Mouse (Mus musculus): ENCODE measurements around the gene Pogz.
A peak's percentile ranks its signal among the peaks of the same experiment; 100 is the strongest.

Gene Pogz

GRCm38 (mm10) chr3:94837183-94837890 lies at the start of gene Pogz:
Gene Pogz (plus strand): TSS chr3:94837567.
- DNase-seq, result peak; percentile 97

- no peak for DNase-seq
Observed at GRCm38 (mm10) chr3:94789071-94789470, 48.3 kb upstream of the Pogz start.

- peak in 1 of 2 experiments; percentile 40 for DNase-seq
Observed at GRCm38 (mm10) chr3:94789516-94789915, 47.9 kb upstream of the Pogz start.

GRCm38 (mm10) chr3:94792258-94792657 lies 45.1 kb upstream of the Pogz start:
- DNase-seq, result no peak

GRCm38 (mm10) chr3:94793672-94794071 lies 43.7 kb upstream of the Pogz start:
- no peak for DNase-seq

- DNase-seq, result no peak
Observed at GRCm38 (mm10) chr3:94794359-94794758, 43.0 kb upstream of the Pogz start.

- no peak for DNase-seq
Observed at GRCm38 (mm10) chr3:94795596-94796140, 41.7 kb upstream of the Pogz start.

GRCm38 (mm10) chr3:94796181-94796580 lies 41.2 kb upstream of the Pogz start:
- DNase-seq, result no peak

GRCm38 (mm10) chr3:94804146-94804545 lies 33.2 kb upstream of the Pogz start:
- no peak for DNase-seq

GRCm38 (mm10) chr3:94804976-94805375 lies 32.4 kb upstream of the Pogz start:
- DNase-seq, result no peak

GRCm38 (mm10) chr3:94808296-94808695 lies 29.1 kb upstream of the Pogz start:
- no peak for DNase-seq

- peak in 1 of 2 experiments; percentile 49 for DNase-seq
Observed at GRCm38 (mm10) chr3:94811628-94812027, 25.7 kb upstream of the Pogz start.

- no peak for DNase-seq
Observed at GRCm38 (mm10) chr3:94813651-94814050, 23.7 kb upstream of the Pogz start.

- no peak for DNase-seq
Observed at GRCm38 (mm10) chr3:94814063-94814462, 23.3 kb upstream of the Pogz start.

GRCm38 (mm10) chr3:94814663-94815062 lies 22.7 kb upstream of the Pogz start:
- DNase-seq, result no peak

GRCm38 (mm10) chr3:94815603-94816002 lies 21.8 kb upstream of the Pogz start:
- DNase-seq, result no peak

- DNase-seq, result no peak
Observed at GRCm38 (mm10) chr3:94817731-94818130, 19.6 kb upstream of the Pogz start.

- DNase-seq, result no peak
Observed at GRCm38 (mm10) chr3:94819452-94820425, 17.6 kb upstream of the Pogz start.

GRCm38 (mm10) chr3:94821008-94821638 lies 16.2 kb upstream of the Pogz start:
- DNase-seq, result peak; percentile 57 to 68

GRCm38 (mm10) chr3:94822082-94822481 lies 15.3 kb upstream of the Pogz start:
- no peak for DNase-seq

GRCm38 (mm10) chr3:94824110-94824509 lies 13.3 kb upstream of the Pogz start:
- no peak for DNase-seq

- DNase-seq, result no peak
Observed at GRCm38 (mm10) chr3:94832100-94832499, 5.3 kb upstream of the Pogz start.

GRCm38 (mm10) chr3:94832701-94833100 lies 4.7 kb upstream of the Pogz start:
- DNase-seq, result no peak
